Mouse (Mus musculus) kidney, adult 9 months (tissue): Measurements from ENCODE around the gene C2cd5.

Experiments used
- DNase-seq: peaks from one replicate; pipeline ENCODE4 v3.0.0; 2022

Gene C2cd5

DNA sequence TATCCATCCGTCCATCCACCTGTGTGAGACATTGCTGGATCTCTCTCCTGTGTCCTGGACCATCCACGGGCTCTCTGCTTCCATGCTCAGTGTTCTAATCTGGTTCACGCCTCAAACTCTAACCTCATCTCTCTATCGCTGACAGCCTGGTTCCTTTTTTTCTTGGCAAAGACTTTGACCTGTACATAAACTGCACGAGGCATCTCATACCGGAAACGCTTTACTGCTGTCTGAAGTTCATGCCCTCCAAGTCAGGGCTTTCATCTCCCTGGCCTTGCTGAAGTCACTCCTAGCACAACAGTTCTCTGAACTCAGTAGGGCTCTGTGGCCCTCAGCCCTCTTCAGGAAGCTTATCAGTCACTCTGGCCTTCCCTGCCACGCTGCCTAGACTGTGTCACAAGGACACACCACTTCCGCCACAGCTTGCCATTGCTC lies 15.1 kb upstream of the C2cd5 start:
- DNase-seq: peak; percentile 57

GRCm38 (mm10) chr6:143114556-143114955 lies 14.6 kb upstream of the C2cd5 start:
- DNase-seq: peak; percentile 66

DNA sequence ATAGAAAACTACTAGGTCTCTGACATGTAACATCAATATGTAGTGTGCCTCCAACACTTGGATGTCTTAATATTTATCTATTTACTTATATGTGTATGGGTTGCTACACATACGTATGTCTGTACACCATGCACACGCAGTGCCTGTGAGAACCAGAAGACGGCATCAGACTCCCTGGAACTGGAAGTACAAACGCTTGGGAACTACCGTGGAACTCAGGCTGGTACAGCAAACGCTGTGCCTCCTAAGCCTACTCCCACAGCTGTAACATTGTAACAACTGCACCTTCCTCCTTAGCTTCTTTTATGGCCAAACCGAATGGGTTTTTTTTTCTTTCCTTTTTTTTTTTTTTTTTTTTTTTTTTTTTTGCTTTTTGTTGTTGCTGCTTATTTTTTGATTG lies 10.4 kb upstream of the C2cd5 start:
- DNase-seq: no peak

DNA sequence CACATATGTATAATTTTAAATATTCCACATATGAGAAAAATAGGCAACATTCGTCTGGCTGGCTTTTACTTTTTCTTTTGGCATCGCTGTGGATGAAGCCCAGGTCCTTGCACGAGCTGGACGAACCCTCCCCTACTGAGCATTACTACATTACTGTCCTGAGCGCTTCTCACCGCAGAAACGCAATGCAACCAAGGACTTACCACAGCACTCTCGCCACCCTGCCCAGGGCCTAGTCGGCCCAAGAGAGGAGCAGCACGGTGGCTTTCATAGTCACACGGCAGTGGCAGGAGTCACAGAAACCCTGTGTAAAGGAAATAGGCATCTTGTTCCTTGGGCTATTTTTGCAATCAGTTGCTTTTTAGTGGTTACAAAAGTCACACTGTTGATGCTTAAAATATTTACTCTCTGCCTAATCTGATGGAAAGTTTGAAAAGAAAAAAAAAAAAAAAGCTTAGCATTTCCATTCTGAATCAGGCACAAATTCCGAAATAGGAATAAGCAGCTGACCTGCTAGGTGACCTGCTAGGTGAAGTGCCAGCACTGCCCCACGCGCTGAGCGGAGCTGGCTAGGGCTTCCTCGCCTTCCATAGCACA lies 9.8 kb upstream of the C2cd5 start:
- DNase-seq: no peak

GRCm38 (mm10) chr6:143108031-143108430 lies 8.1 kb upstream of the C2cd5 start:
- no peak for DNase-seq

GRCm38 (mm10) chr6:143107611-143108010 lies 7.7 kb upstream of the C2cd5 start:
- DNase-seq: no peak

GRCm38 (mm10) chr6:143105766-143106165 lies 5.8 kb upstream of the C2cd5 start:
- DNase-seq: no peak

- no peak for DNase-seq
Measured at GRCm38 (mm10) chr6:143103981-143104680, 4.2 kb upstream of the C2cd5 start.

- DNase-seq: peak; percentile 17
Measured at GRCm38 (mm10) chr6:143100478-143101115, 656 bp upstream of the C2cd5 start.

- DNase-seq: peak; percentile 51
Measured at GRCm38 (mm10) chr6:143099281-143099680, 660 bp downstream of the C2cd5 start.

DNA sequence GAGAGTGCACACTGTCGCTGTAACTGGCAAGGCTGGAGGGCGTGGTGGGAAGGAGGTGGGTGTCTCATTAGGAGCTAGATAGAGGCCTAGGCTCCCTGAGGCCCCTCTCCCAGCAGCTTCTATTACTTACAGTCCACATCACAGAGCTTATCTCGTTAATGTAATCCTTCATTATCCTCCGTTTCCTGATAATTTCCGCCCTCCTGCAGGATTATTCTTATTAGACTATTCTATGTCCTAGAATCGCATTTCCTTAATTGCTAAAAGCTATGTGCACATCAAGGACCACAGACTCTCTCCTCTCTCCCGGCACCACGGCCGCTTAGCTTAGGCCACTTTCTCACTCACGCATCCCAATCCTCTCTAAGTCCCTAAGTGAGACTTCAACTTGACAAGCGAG lies 4.8 kb downstream of the C2cd5 start:
- no peak for DNase-seq

- DNase-seq: no peak
Measured at GRCm38 (mm10) chr6:143092856-143093255, 7.1 kb downstream of the C2cd5 start.

DNA sequence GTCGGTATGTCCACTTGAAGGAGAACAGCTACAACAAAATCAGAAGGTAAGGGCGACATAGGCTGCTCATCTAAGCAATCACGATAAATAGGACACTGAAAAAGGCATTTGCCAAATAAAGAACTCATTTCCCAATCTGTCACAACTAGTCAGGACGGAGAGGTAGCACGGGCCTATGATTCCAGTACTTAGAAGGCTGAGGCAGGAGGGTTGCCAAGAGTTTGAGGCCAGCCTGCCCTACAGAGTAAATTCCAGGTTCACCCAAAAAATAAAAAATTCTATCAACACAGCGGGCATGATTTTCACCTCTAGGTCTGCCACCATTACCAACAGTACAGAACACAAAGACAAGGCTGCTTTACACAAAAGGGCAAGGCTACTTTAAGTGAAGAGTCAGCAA lies 8.9 kb downstream of the C2cd5 start:
- DNase-seq: no peak

DNA sequence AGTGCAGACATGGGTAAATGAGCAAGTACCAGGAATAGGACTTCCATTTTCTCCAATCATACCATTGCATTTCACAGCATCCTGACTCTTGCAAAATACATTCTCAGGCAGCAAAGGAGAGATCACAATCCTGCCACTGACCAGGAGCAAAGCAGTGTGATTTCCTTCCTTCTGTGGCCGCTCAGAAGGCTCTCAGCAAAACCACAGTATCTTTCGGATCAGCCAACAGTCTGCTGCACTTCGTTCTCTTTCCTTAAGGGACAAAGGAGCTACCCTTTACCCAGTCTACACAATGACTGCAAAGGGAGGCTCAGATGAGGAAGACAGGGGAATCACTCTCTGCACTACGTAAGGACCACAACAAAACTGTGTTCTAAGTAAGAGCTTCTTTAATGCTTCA lies 12.6 kb downstream of the C2cd5 start:
- DNase-seq: no peak

DNA sequence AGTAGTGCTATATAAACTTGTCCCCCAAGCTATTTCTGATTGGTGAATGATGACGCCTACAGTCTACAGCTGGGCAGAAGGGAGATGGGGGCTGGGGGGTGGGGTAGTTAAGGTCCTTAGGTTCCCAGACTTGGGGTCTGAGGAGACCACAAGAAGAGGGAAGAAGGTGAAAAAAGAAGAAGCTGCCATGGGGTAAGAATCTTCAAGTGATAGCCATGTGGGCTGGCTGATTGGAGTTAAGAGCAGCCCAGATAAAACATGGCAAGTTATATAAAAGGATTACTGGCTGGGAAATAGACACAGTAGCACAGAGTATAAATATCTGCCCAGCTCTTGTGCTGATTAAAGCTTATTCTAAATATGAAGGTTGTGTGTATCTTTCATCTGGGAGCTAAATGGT lies 14.0 kb downstream of the C2cd5 start:
- DNase-seq: no peak

- no peak for DNase-seq
Measured at GRCm38 (mm10) chr6:143084314-143085025, 15.5 kb downstream of the C2cd5 start.

GRCm38 (mm10) chr6:143081479-143082106 lies 18.3 kb downstream of the C2cd5 start:
- no peak for DNase-seq

DNA sequence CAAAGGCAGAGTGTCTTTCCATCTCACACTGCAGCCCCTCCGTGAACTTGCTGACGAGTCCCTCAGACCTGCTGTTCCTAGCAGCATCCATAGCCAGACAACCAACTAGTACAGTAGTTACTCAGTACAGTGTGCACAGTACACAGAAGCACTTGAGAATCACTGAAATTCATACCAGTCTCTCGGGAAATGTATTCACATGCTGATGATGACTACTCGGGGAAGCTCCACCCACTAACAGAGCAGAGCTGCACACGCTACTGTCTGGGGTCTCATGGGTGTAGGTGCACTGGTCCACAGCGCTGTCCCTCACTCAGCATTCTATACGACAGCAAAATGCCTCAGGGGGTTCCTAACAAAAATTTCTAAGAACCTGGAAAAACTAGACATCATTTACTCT lies 19.2 kb downstream of the C2cd5 start:
- no peak for DNase-seq

GRCm38 (mm10) chr6:143079126-143079525 lies 20.8 kb downstream of the C2cd5 start:
- no peak for DNase-seq

- no peak for DNase-seq
Measured at GRCm38 (mm10) chr6:143076461-143076860, 23.5 kb downstream of the C2cd5 start.

DNA sequence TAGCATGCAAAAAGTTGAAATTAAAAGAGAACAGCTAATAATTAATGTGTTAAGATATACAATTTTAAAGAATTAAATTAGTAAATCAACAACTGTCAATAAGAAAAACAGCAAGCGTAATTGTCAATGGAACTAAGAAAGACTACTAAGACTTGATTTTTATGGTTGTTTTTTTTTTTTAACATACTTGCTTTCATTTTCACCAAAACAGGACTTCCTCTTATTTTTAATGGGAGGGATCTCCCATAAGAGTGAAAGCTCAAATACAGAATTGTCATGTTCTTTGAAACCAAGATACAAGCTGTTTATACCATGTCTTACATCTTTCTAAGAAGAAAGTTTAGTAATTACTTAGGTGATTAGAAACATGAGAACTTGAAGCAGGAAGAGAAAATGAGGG lies 26.0 kb downstream of the C2cd5 start:
- DNase-seq: no peak

DNA sequence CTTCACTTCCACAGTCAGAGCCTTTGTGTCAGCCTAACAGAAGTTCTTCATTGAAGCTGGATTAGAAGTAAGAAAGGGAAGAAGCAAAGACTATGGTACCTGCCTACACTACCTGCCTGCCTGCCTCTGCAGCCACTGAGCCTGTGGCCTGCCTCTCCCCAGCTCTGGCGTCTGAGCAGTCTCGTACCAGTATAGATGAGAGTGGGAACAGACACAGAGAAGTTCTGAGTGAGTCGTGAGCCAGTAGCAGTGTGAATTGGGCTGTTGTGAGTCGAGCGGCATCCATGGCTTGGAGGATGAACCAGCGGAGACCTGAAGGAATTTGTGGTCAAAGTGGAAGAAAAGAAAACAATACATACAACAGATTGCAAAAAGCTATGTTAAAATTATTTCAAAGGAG lies 26.5 kb downstream of the C2cd5 start:
- no peak for DNase-seq

- peak; percentile 50 for DNase-seq
Measured at GRCm38 (mm10) chr6:143072412-143073014, 27.4 kb downstream of the C2cd5 start.
